Mouse (Mus musculus) embryonic fibroblast, embryonic 13.5 days (primary cell): ENCODE results near the gene H2al2a. TPM values are rescaled to one million over a fixed set of nuclear protein-coding genes. Genes with fewer than 3 reads are reported as not detected.
"Not testable (repeated sequence)": the region's sequence is repeated elsewhere in the genome, so short reads cannot be mapped to it uniquely, and the experiment has no call there.

Experiments used
- H3K27ac ChIP-seq: 2 replicates; pipeline ENCODE4 v1.5.1; 2012; ENCODE audit warnings: low read length, control low read depth, inconsistent platforms; ENCODE audit not compliant: insufficient read depth
- H3K4me1 ChIP-seq: 2 replicates; pipeline ENCODE4 v1.6.1; 2011; ENCODE audit warnings: low read length; ENCODE audit not compliant: control insufficient read depth, insufficient read depth
- H3K4me3 ChIP-seq: 2 replicates; pipeline ENCODE4 v1.5.1; 2011; ENCODE audit warnings: mild to moderate bottlenecking, control low read depth, low read length; ENCODE audit not compliant: insufficient read depth
- CTCF ChIP-seq: IDR thresholded peaks from 2 replicates; pipeline ENCODE4 v1.5.1; 2011; ENCODE audit warnings: mild to moderate bottlenecking, control low read depth, low read length, moderate library complexity, borderline replicate concordance; ENCODE audit not compliant: insufficient read depth
- POLR2A ChIP-seq: IDR thresholded peaks from 2 replicates; pipeline ENCODE4 v1.6.1; 2011; ENCODE audit warnings: low read depth, mild to moderate bottlenecking, control low read depth, low read length, moderate library complexity
- polyA plus RNA-seq: library from polyadenylated mRNA; stranded (reverse); fragments of >200 nt; gene quantifications from 2 replicates; pipeline ENCODE4 v1.2.4, GENCODE M21; 2011; ENCODE audit warnings: low read depth; ENCODE audit not compliant: missing spikeins, insufficient read length

Gene H2al2a
- polyA plus RNA-seq, 1 experiment = not detected

DNA sequence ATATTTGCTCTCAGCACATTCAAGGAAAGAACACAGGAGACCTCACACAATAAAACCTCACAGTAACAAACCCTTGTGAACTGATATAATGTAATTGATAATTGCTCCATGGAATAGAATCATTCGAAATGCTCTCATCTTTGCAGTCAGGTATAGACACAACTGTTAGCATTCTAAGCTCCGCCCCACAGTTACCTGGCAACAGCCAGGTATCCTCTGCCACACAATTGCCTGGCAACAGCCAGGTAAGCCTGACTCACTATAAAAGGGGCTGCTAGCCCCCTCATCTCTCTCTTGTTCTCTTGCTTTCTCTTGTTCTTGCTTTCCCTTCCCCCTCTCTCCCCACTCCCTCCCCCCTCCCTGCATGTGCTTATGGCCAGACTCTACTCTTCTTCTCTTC lies 28.2 kb downstream of the H2al2a start:
- TF ChIP-seq CTCF = no peak
- TF ChIP-seq POLR2A = no peak
- H3K27ac ChIP-seq = no peak overlapping the region
- no peak overlapping the region for H3K4me3 ChIP-seq
- H3K4me1 ChIP-seq = peaks cover 5% of the 10 kb centered on the region; the same call in 1 of the 2 replicates

- not testable (repeated sequence) for H3K4me3 ChIP-seq, H3K4me1 ChIP-seq, H3K27ac ChIP-seq
These were observed 28.7 kb downstream of the H2al2a start for GRCm38 (mm10) chr2:17968037-17968436.

GRCm38 (mm10) chr2:17959501-17959900 lies 37.3 kb downstream of the H2al2a start:
- TF ChIP-seq CTCF = no peak
- TF ChIP-seq POLR2A = no peak

GRCm38 (mm10) chr2:17946875-17947274 lies 49.9 kb downstream of the H2al2a start:
- TF ChIP-seq CTCF = no peak
- TF ChIP-seq POLR2A = no peak
- H3K4me1 ChIP-seq = peaks cover 3% of the 10 kb centered on the region; the same call in 1 of the 2 replicates

More at GRCm38 (mm10) chr2:17959501-17959900, 37.3 kb downstream of the H2al2a start:
- H3K4me1 ChIP-seq = no peaks in the 10 kb centered on the region
- H3K4me3 ChIP-seq = no peak overlapping the region
- no peak overlapping the region for H3K27ac ChIP-seq

More at GRCm38 (mm10) chr2:17946875-17947274, 49.9 kb downstream of the H2al2a start:
- Histone ChIP-seq H3K4me3 (no peak overlapping the region), H3K27ac (no peak overlapping the region)

Other genes starting within 250 kb of the H2al2a start
- 6.4 and 8.6 TPM in 2 replicates for gene A930004D18Rik, start 40.8 kb upstream of the H2al2a start, polyA plus RNA-seq
- gene Skida1, start 52.1 kb upstream of the H2al2a start, polyA plus RNA-seq = 4.4 and 8.5 TPM in 2 replicates
- 49.3 and 52.0 TPM in 2 replicates for gene Mllt10, start 58.3 kb upstream of the H2al2a start, polyA plus RNA-seq